Mouse (Mus musculus) gonadal fat pad, adult 2 months (tissue): Measurements from ENCODE around the gene Elovl2. TPM values are rescaled to one million over a fixed set of nuclear protein-coding genes. Genes with fewer than 3 reads are reported as not detected.
"Not testable (repeated sequence)": the region's sequence is repeated elsewhere in the genome, so short reads cannot be mapped to it uniquely, and the experiment has no call there.

ENCODE experiments used
- DNase-seq: peaks from one replicate; pipeline ENCODE4 v3.0.0-alpha.2; 2012; ENCODE audit warnings: low read depth
- polyA plus RNA-seq: library from polyadenylated mRNA; depleted of rRNA; stranded (reverse); fragments of >200 nt; gene quantifications from 2 replicates; pipeline ENCODE4 v1.2.3, GENCODE M21; 2012; rRNA removed

The Elovl2 gene
- 17.1 and 22.1 TPM in 2 replicates for polyA plus RNA-seq

- no peak for DNase-seq
These were observed at the start of gene Elovl2 for GRCm38 (mm10) chr13:41220304-41220834. Gene Elovl2, minus strand, starts transcription at chr13:41220405.

GRCm38 (mm10) chr13:41267827-41268408, 47.7 kb upstream of the Elovl2 start:
- no peak for DNase-seq

GRCm38 (mm10) chr13:41263304-41264006, 43.2 kb upstream of the Elovl2 start:
- DNase-seq = no peak

- DNase-seq = not testable (repeated sequence)
These were observed 41.4 kb upstream of the Elovl2 start for GRCm38 (mm10) chr13:41261617-41262016.

- no peak for DNase-seq
These were observed 37.6 kb upstream of the Elovl2 start for GRCm38 (mm10) chr13:41257851-41258250.

- no peak for DNase-seq
These were observed 36.8 kb upstream of the Elovl2 start for GRCm38 (mm10) chr13:41256962-41257361.

GRCm38 (mm10) chr13:41256126-41256525, 35.9 kb upstream of the Elovl2 start:
- DNase-seq = peak; percentile 75

- DNase-seq = no peak
These were observed 32.5 kb upstream of the Elovl2 start for GRCm38 (mm10) chr13:41252736-41253135.

- no peak for DNase-seq
These were observed 31.9 kb upstream of the Elovl2 start for GRCm38 (mm10) chr13:41252141-41252540.

- no peak for DNase-seq
These were observed 31.5 kb upstream of the Elovl2 start for GRCm38 (mm10) chr13:41251667-41252066.

GRCm38 (mm10) chr13:41251232-41251631, 31.0 kb upstream of the Elovl2 start:
- not testable (repeated sequence) for DNase-seq

- no peak for DNase-seq
These were observed 30.2 kb upstream of the Elovl2 start for GRCm38 (mm10) chr13:41250318-41250981.

GRCm38 (mm10) chr13:41249538-41250317, 29.5 kb upstream of the Elovl2 start, which contains the start of gene Smim13:
Gene Smim13, plus strand, starts transcription at chr13:41249844.
- DNase-seq = peak; percentile 84

GRCm38 (mm10) chr13:41248751-41249520, 28.7 kb upstream of the Elovl2 start:
- DNase-seq = peak; percentile 69

GRCm38 (mm10) chr13:41244306-41244830, 24.2 kb upstream of the Elovl2 start:
- DNase-seq = no peak

GRCm38 (mm10) chr13:41241557-41241956, 21.4 kb upstream of the Elovl2 start:
- DNase-seq = no peak

- no peak for DNase-seq
These were observed 18.6 kb upstream of the Elovl2 start for GRCm38 (mm10) chr13:41238805-41239130.

GRCm38 (mm10) chr13:41238035-41238804, 18.0 kb upstream of the Elovl2 start:
- no peak for DNase-seq

GRCm38 (mm10) chr13:41235845-41236741, 15.9 kb upstream of the Elovl2 start:
- DNase-seq = no peak
